Mouse (Mus musculus) liver, adult 2 months (tissue): ENCODE measurements at regions not wholly inside any gene's neighbourhood (a gene's known extent, or its start where the extent isn't known, plus 50 kb on each side); places are given as distances from the start of the nearest gene placed in this dataset.

Experiments used
- DNase-seq: peaks from one replicate; pipeline ENCODE4 v3.0.0-alpha.2; 2011; ENCODE audit warnings: low read depth, low spot score; ENCODE audit errors: extremely low read depth
- H3K27ac ChIP-seq: fragments of 200-500 bp; replicated peaks from 2 replicates; pipeline ENCODE4 v1.5.1; 2012; ENCODE audit warnings: low read depth, mild to moderate bottlenecking, control low read depth, inconsistent platforms, low read length; ENCODE audit not compliant: insufficient read depth
- H3K27me3 ChIP-seq: fragments of 200-500 bp; 2 replicates; pipeline ENCODE4 v1.6.1; 2012; ENCODE audit warnings: mild to moderate bottlenecking, moderate library complexity, low read length, inconsistent platforms; ENCODE audit not compliant: control insufficient read depth, insufficient read depth
- H3K36me3 ChIP-seq: fragments of 200-500 bp; 2 replicates; pipeline ENCODE4 v1.6.1; 2012; ENCODE audit warnings: low read length, inconsistent platforms; ENCODE audit not compliant: control insufficient read depth, insufficient read depth
- H3K4me1 ChIP-seq: fragments of 200-500 bp; 2 replicates; pipeline ENCODE4 v1.6.1; 2011; ENCODE audit warnings: low read length; ENCODE audit not compliant: control insufficient read depth, insufficient read depth
- H3K4me3 ChIP-seq: fragments of 200-500 bp; 2 replicates; pipeline ENCODE4 v1.5.1; 2011; ENCODE audit warnings: low read depth, mild to moderate bottlenecking, control low read depth, low read length, moderate library complexity; ENCODE audit not compliant: insufficient read depth
- H3K79me2 ChIP-seq: fragments of 200-500 bp; 2 replicates; pipeline ENCODE4 v1.6.1; 2012; ENCODE audit warnings: inconsistent platforms, mild to moderate bottlenecking, low read length, moderate library complexity; ENCODE audit not compliant: control insufficient read depth, insufficient read depth
- H3K9ac ChIP-seq: fragments of 200-500 bp; 2 replicates; pipeline ENCODE4 v1.6.1; 2012; ENCODE audit warnings: low read depth, mild to moderate bottlenecking, control low read depth, inconsistent platforms, low read length
- CTCF ChIP-seq: fragments of 200-500 bp; IDR thresholded peaks from 2 replicates; pipeline ENCODE4 v1.5.1; 2011; ENCODE audit warnings: low read depth, low read length, control low read depth
- POLR2A ChIP-seq: fragments of 200-500 bp; IDR thresholded peaks from 2 replicates; pipeline ENCODE4 v1.6.1; 2011; ENCODE audit warnings: low read length, control low read depth; ENCODE audit not compliant: insufficient read depth; ENCODE audit errors: extremely low read depth
- WGBS: fragments of 180-500 bp; shearing (Covaris S2); methylation state at CpG from one replicate; pipeline ENCODE4 v1.1.7; 2018; 5-methylcytosine and 5-hydroxymethylcytosine counted together

GRCm38 (mm10) chr9:113212389-113212788, 495.7 kb downstream of the Pdcd6ip start:
- H3K27ac ChIP-seq, result no peak overlapping the region
- H3K4me3 ChIP-seq, result no peak overlapping the region
- H3K9ac ChIP-seq, result no peak overlapping the region
- no peaks in the 10 kb centered on the region for H3K36me3 ChIP-seq
- TF ChIP-seq CTCF, result no peak
- TF ChIP-seq POLR2A, result no peak
- 81% methylated on average over 2 of the region's 2 CpGs for WGBS
- no peaks in the 10 kb centered on the region for H3K79me2 ChIP-seq
- DNase-seq, result no peak
- H3K27me3 ChIP-seq, result no peaks in the 10 kb centered on the region
- H3K4me1 ChIP-seq, result no peaks in the 10 kb centered on the region

- H3K27ac ChIP-seq, result no peak overlapping the region
- no peaks in the 10 kb centered on the region for H3K27me3 ChIP-seq
- TF ChIP-seq POLR2A, result no peak
- TF ChIP-seq CTCF, result no peak
- no peaks in the 10 kb centered on the region for H3K36me3 ChIP-seq
- 68% methylated on average over 4 of the region's 4 CpGs for WGBS
- H3K4me1 ChIP-seq, result no peaks in the 10 kb centered on the region
- DNase-seq, result no peak
- H3K4me3 ChIP-seq, result no peak overlapping the region
- H3K79me2 ChIP-seq, result no peaks in the 10 kb centered on the region
- no peak overlapping the region for H3K9ac ChIP-seq
These were observed 499.9 kb downstream of the Pdcd6ip start for GRCm38 (mm10) chr9:113208181-113208580.

GRCm38 (mm10) chr9:113199241-113199640, 508.8 kb downstream of the Pdcd6ip start:
- Histone ChIP-seq H3K9ac (no peak overlapping the region), H3K36me3 (no peaks in the 10 kb centered on the region), H3K27me3 (no peaks in the 10 kb centered on the region), H3K4me3 (no peak overlapping the region), H3K79me2 (no peaks in the 10 kb centered on the region), H3K4me1 (no peaks in the 10 kb centered on the region), H3K27ac (no peak overlapping the region)
- DNase-seq, result no peak
- TF ChIP-seq POLR2A (no peak), CTCF (no peak)
- 91% methylated on average over 4 of the region's 4 CpGs for WGBS

GRCm38 (mm10) chr9:113195556-113195955, 512.5 kb downstream of the Pdcd6ip start:
- no peaks in the 10 kb centered on the region for H3K4me1 ChIP-seq
- no peaks in the 10 kb centered on the region for H3K27me3 ChIP-seq
- no peak overlapping the region for H3K9ac ChIP-seq
- no peak for DNase-seq
- TF ChIP-seq POLR2A, result no peak
- no peak for TF ChIP-seq CTCF
- no peaks in the 10 kb centered on the region for H3K36me3 ChIP-seq
- H3K27ac ChIP-seq, result no peak overlapping the region
- 83% methylated on average over 4 of the region's 4 CpGs for WGBS
- H3K79me2 ChIP-seq, result no peaks in the 10 kb centered on the region
- H3K4me3 ChIP-seq, result no peak overlapping the region

GRCm38 (mm10) chr9:113192773-113193172, 515.3 kb downstream of the Pdcd6ip start:
- H3K27ac ChIP-seq, result no peak overlapping the region
- no peak overlapping the region for H3K4me3 ChIP-seq
- no peak for DNase-seq
- no peaks in the 10 kb centered on the region for H3K36me3 ChIP-seq
- no peak overlapping the region for H3K9ac ChIP-seq
- TF ChIP-seq CTCF, result no peak
- TF ChIP-seq POLR2A, result no peak
- no peaks in the 10 kb centered on the region for H3K79me2 ChIP-seq
- H3K27me3 ChIP-seq, result no peaks in the 10 kb centered on the region
- no peaks in the 10 kb centered on the region for H3K4me1 ChIP-seq
- 58% methylated on average over 3 of the region's 3 CpGs for WGBS

- WGBS, result 75% methylated on average over 3 of the region's 3 CpGs
- TF ChIP-seq POLR2A (no peak), CTCF (no peak)
- no peak overlapping the region for H3K27ac ChIP-seq
- no peak for DNase-seq
- H3K79me2 ChIP-seq, result no peaks in the 10 kb centered on the region
- no peaks in the 10 kb centered on the region for H3K4me1 ChIP-seq
- H3K27me3 ChIP-seq, result no peaks in the 10 kb centered on the region
- H3K4me3 ChIP-seq, result no peak overlapping the region
- no peaks in the 10 kb centered on the region for H3K36me3 ChIP-seq
- no peak overlapping the region for H3K9ac ChIP-seq
These were observed 516.9 kb downstream of the Pdcd6ip start for GRCm38 (mm10) chr9:113191163-113191562.
